Mouse (Mus musculus) midbrain, embryonic 16.5 days (tissue): Measurements from ENCODE around the gene Tulp3. TPM values are rescaled to one million over a fixed set of nuclear protein-coding genes. Genes with fewer than 3 reads are reported as not detected.

Experiments
- ATAC-seq: fragments of 200-750 bp; cut with Nextera tagmentation; 2 replicates; pipeline ENCODE4 v1.8.0; 2017; ENCODE audit warnings: moderate TSS enrichment
- H3K27ac ChIP-seq: fragments of 300-500 bp; sonication (generic); 2 replicates; pipeline ENCODE4 v1.5.1; 2014; ENCODE audit warnings: mild to moderate bottlenecking, low read length, mixed read lengths
- H3K27me3 ChIP-seq: fragments of 300-500 bp; sonication (generic); 2 replicates; pipeline ENCODE4 v1.6.1; 2014; ENCODE audit warnings: low read depth, low read length, mixed read lengths; ENCODE audit not compliant: control insufficient read depth, insufficient read depth
- H3K36me3 ChIP-seq: fragments of 300-500 bp; sonication (generic); 2 replicates; pipeline ENCODE4 v1.6.1; 2014; ENCODE audit warnings: mild to moderate bottlenecking, low read length, moderate library complexity, mixed read lengths; ENCODE audit not compliant: control insufficient read depth, insufficient read depth
- H3K4me1 ChIP-seq: fragments of 300-500 bp; sonication (generic); 2 replicates; pipeline ENCODE4 v1.6.1; 2014; ENCODE audit warnings: mild to moderate bottlenecking, low read length, mixed read lengths; ENCODE audit not compliant: control insufficient read depth, insufficient read depth
- H3K4me2 ChIP-seq: fragments of 300-500 bp; sonication (generic); 2 replicates; pipeline ENCODE4 v1.6.1; 2014; ENCODE audit warnings: mild to moderate bottlenecking, low read length, mixed read lengths
- H3K4me3 ChIP-seq: fragments of 300-500 bp; sonication (generic); 2 replicates; pipeline ENCODE4 v1.5.1; 2014; ENCODE audit warnings: low read depth, mild to moderate bottlenecking, low read length, moderate library complexity, mixed read lengths
- H3K9ac ChIP-seq: fragments of 300-500 bp; sonication (generic); 2 replicates; pipeline ENCODE4 v1.6.1; 2014; ENCODE audit warnings: low read depth, low read length, mixed read lengths
- H3K9me3 ChIP-seq: fragments of 300-500 bp; sonication (generic); replicated peaks from 2 replicates; pipeline ENCODE4 v1.6.1; 2014; ENCODE audit warnings: mild to moderate bottlenecking, low read length, mixed read lengths; ENCODE audit not compliant: control insufficient read depth, poor library complexity, severe bottlenecking
- WGBS: fragments of 180-500 bp; shearing (Covaris S2); extraction: QIAGEN DNeasy Blood & Tissue Kit; methylation state at CpG from one replicate; pipeline ENCODE4 v1.1.7; 2014; 5-methylcytosine and 5-hydroxymethylcytosine counted together
- polyA plus RNA-seq: library from polyadenylated mRNA; unstranded; fragments of >200 nt; fragmentation: Nextera tagmentation; extraction: Ambion mirVana; gene quantifications from 2 replicates; pipeline ENCODE4 v1.2.1, GENCODE M21; 2015

Tulp3 gene
- polyA plus RNA-seq = 16.1 and 16.6 TPM in 2 replicates

GRCm38 (mm10) chr6:128355726-128356416 is at the start of gene Tulp3:
Gene Tulp3 (minus strand): TSS chr6:128355851.
- Histone ChIP-seq H3K27ac (peak within 1 kb of the TSS; percentile 84), H3K9ac (peak within 1 kb of the TSS; percentile 85), H3K4me3 (peak within 1 kb of the TSS; percentile 78), H3K9me3 (no peaks in the 10 kb centered on the region), H3K4me1 (peaks cover 15% of the 10 kb centered on the region), H3K36me3 (peaks cover 6% of the 10 kb centered on the region; the same call in 1 of the 2 replicates), H3K27me3 (no peaks in the 10 kb centered on the region), H3K4me2 (peak within 1 kb of the TSS; percentile 59)
- WGBS = under 1% methylated on average over 29 of the region's 42 CpGs
- ATAC-seq = peak; percentile 99

- Histone ChIP-seq H3K9me3 (no peaks in the 10 kb centered on the region), H3K4me1 (peaks cover 13% of the 10 kb centered on the region), H3K9ac (no peak overlapping the region), H3K4me2 (no peak overlapping the region), H3K4me3 (no peak overlapping the region), H3K27ac (no peak overlapping the region), H3K36me3 (peaks cover 13% of the 10 kb centered on the region), H3K27me3 (no peaks in the 10 kb centered on the region)
- ATAC-seq = no peak
- WGBS = 62% methylated on average over 5 of the region's 5 CpGs
Measured at GRCm38 (mm10) chr6:128404708-128405107, 49.1 kb upstream of the Tulp3 start.

- Histone ChIP-seq H3K4me2 (peak overlapping the region; percentile 54), H3K27ac (peak overlapping the region; percentile 56), H3K9ac (peak overlapping the region; percentile 60), H3K4me1 (peaks cover 17% of the 10 kb centered on the region), H3K36me3 (no peaks in the 10 kb centered on the region), H3K9me3 (no peaks in the 10 kb centered on the region), H3K4me3 (peak overlapping the region; percentile 28), H3K27me3 (no peaks in the 10 kb centered on the region)
- WGBS = 32% methylated on average over 21 of the region's 21 CpGs
- ATAC-seq = peak; percentile 91
Measured at GRCm38 (mm10) chr6:128399421-128400185, 44.0 kb upstream of the Tulp3 start.

DNA sequence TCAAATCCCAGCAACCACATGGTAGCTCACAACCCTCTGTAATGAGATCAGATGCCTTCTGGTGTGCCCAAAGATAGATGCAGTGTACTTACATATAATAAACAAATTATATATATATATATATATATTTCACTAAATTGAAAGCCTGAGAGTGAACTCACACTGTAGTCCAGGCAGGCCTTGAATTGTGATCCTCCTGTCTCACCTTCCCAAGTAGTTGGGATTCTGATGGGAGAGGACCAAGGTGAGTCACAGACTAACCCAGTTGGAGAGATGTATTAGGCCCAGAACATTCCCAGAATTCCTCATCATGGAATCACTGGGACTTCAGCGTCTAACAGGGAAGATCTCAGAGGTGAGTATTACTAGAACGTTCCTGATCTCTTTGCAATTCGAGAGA is 43.3 kb upstream of the Tulp3 start, which contains the start of gene Nrip2:
Gene Nrip2, plus strand, starts transcription at position 301 of the 400 bp plus-strand sequence.
- H3K36me3 ChIP-seq = no peaks in the 10 kb centered on the region
- H3K4me2 ChIP-seq = peak within 1 kb of the TSS; percentile 54
- H3K27ac ChIP-seq = peak within 1 kb of the TSS; percentile 56
- no peak for ATAC-seq
- H3K9me3 ChIP-seq = no peaks in the 10 kb centered on the region
- peak within 1 kb of the TSS; percentile 60 for H3K9ac ChIP-seq
- H3K4me1 ChIP-seq = peaks cover 17% of the 10 kb centered on the region
- WGBS = 77% methylated on average over 3 of the region's 3 CpGs
- no peaks in the 10 kb centered on the region for H3K27me3 ChIP-seq
- H3K4me3 ChIP-seq = peak within 1 kb of the TSS; percentile 28

GRCm38 (mm10) chr6:128397574-128398261 is 42.1 kb upstream of the Tulp3 start:
- Histone ChIP-seq H3K9me3 (no peaks in the 10 kb centered on the region), H3K27me3 (no peaks in the 10 kb centered on the region), H3K27ac (no peak overlapping the region), H3K4me1 (peaks cover 17% of the 10 kb centered on the region), H3K4me3 (no peak overlapping the region), H3K36me3 (no peaks in the 10 kb centered on the region), H3K9ac (no peak overlapping the region), H3K4me2 (no peak overlapping the region)
- WGBS = 86% methylated on average over 7 of the region's 7 CpGs
- no peak for ATAC-seq

GRCm38 (mm10) chr6:128390683-128391082 is 35.0 kb upstream of the Tulp3 start:
- Histone ChIP-seq H3K27ac (no peak overlapping the region), H3K4me3 (no peak overlapping the region), H3K9me3 (no peaks in the 10 kb centered on the region), H3K27me3 (no peaks in the 10 kb centered on the region), H3K36me3 (no peaks in the 10 kb centered on the region), H3K4me1 (no peaks in the 10 kb centered on the region), H3K9ac (no peak overlapping the region), H3K4me2 (no peak overlapping the region)
- no peak for ATAC-seq
- WGBS = 37% methylated on average over 1 of the region's 1 CpGs

- Histone ChIP-seq H3K9me3 (no peaks in the 10 kb centered on the region), H3K36me3 (no peaks in the 10 kb centered on the region), H3K9ac (no peak overlapping the region), H3K27me3 (no peaks in the 10 kb centered on the region), H3K27ac (no peak overlapping the region), H3K4me2 (no peak overlapping the region), H3K4me3 (no peak overlapping the region), H3K4me1 (no peaks in the 10 kb centered on the region)
- 94% methylated on average over 1 of the region's 1 CpGs for WGBS
- no peak for ATAC-seq
Measured at GRCm38 (mm10) chr6:128389185-128389584, 33.5 kb upstream of the Tulp3 start.

- 73% methylated on average over 1 of the region's 1 CpGs for WGBS
- H3K4me3 ChIP-seq = no peak overlapping the region
- ATAC-seq = no peak
- H3K27me3 ChIP-seq = no peaks in the 10 kb centered on the region
- no peak overlapping the region for H3K9ac ChIP-seq
- H3K9me3 ChIP-seq = no peaks in the 10 kb centered on the region
- H3K36me3 ChIP-seq = no peaks in the 10 kb centered on the region
- no peak overlapping the region for H3K27ac ChIP-seq
- no peak overlapping the region for H3K4me2 ChIP-seq
- H3K4me1 ChIP-seq = no peaks in the 10 kb centered on the region
Measured at GRCm38 (mm10) chr6:128385026-128385425, 29.4 kb upstream of the Tulp3 start.
